Mouse (Mus musculus): ENCODE results near the gene Pla2g4b. TPM values are rescaled to one million over a fixed set of nuclear protein-coding genes. Genes with fewer than 3 reads are reported as not detected.

Pla2g4b gene
- polyA plus RNA-seq, 1 experiment from 2014 or later, result 2.6 TPM

GRCm38 (mm10) chr2:120049632-120050274 lies 16.5 kb downstream of the Pla2g4b start:
- peak; percentile 52 for DNase-seq
- WGBS, result 62% methylated on average over 10 of the region's 10 CpGs

GRCm38 (mm10) chr2:120051405-120051804 lies 18.2 kb downstream of the Pla2g4b start:
- 66% methylated on average over 6 of the region's 6 CpGs for WGBS
- Histone ChIP-seq H3K9ac (replicated peaks; ENCODE audit: low read length) (no peak overlapping the region), H3K27me3 (ENCODE audit: control insufficient read depth, insufficient read depth, low read length) (no peaks in the 10 kb centered on the region), H3K4me1 (ENCODE audit: control insufficient read depth, insufficient read depth, low read length) (no peaks in the 10 kb centered on the region), H3K4me2 (ENCODE audit: low read length) (no peak overlapping the region), H3K4me3 (replicated peaks; ENCODE audit: low read depth, low read length) (no peak overlapping the region), H3K27ac (replicated peaks; ENCODE audit: low read depth, low read length) (no peak overlapping the region), H3K9me3 (ENCODE audit: control insufficient read depth, low read length) (no peaks in the 10 kb centered on the region), H3K36me3 (ENCODE audit: control insufficient read depth, insufficient read depth, low read length) (no peaks in the 10 kb centered on the region)
- DNase-seq (no peak), ATAC-seq (ENCODE audit: low FRiP score, low TSS enrichment) (no peak)

More at GRCm38 (mm10) chr2:120049632-120050274, 16.5 kb downstream of the Pla2g4b start:
- Histone ChIP-seq H3K27ac (replicated peaks; ENCODE audit: low read depth, low read length) (no peak overlapping the region), H3K9ac (replicated peaks; ENCODE audit: low read length) (no peak overlapping the region), H3K4me3 (replicated peaks; ENCODE audit: low read depth, low read length) (no peak overlapping the region), H3K9me3 (ENCODE audit: control insufficient read depth, low read length) (no peaks in the 10 kb centered on the region), H3K36me3 (ENCODE audit: control insufficient read depth, insufficient read depth, low read length) (no peaks in the 10 kb centered on the region), H3K27me3 (ENCODE audit: control insufficient read depth, insufficient read depth, low read length) (no peaks in the 10 kb centered on the region), H3K4me1 (ENCODE audit: control insufficient read depth, insufficient read depth, low read length) (no peaks in the 10 kb centered on the region), H3K4me2 (ENCODE audit: low read length) (no peak overlapping the region)
- no peak for ATAC-seq (ENCODE audit: low FRiP score, low TSS enrichment)

GRCm38 (mm10) chr2:120054771-120055552 lies 21.7 kb downstream of the Pla2g4b start:
- Histone ChIP-seq H3K9me3 (ENCODE audit: control insufficient read depth, low read length) (no peaks in the 10 kb centered on the region), H3K4me3 (replicated peaks; ENCODE audit: low read depth, low read length) (no peak overlapping the region), H3K4me1 (ENCODE audit: control insufficient read depth, insufficient read depth, low read length) (no peaks in the 10 kb centered on the region), H3K4me2 (ENCODE audit: low read length) (no peak overlapping the region), H3K27me3 (ENCODE audit: control insufficient read depth, insufficient read depth, low read length) (no peaks in the 10 kb centered on the region), H3K36me3 (ENCODE audit: control insufficient read depth, insufficient read depth, low read length) (no peaks in the 10 kb centered on the region), H3K9ac (replicated peaks; ENCODE audit: low read length) (no peak overlapping the region), H3K27ac (replicated peaks; ENCODE audit: low read depth, low read length) (no peak overlapping the region)
- ATAC-seq (ENCODE audit: low FRiP score, low TSS enrichment) (no peak), DNase-seq (no peak)
- WGBS, result 90% methylated on average over 12 of the region's 12 CpGs

DNA sequence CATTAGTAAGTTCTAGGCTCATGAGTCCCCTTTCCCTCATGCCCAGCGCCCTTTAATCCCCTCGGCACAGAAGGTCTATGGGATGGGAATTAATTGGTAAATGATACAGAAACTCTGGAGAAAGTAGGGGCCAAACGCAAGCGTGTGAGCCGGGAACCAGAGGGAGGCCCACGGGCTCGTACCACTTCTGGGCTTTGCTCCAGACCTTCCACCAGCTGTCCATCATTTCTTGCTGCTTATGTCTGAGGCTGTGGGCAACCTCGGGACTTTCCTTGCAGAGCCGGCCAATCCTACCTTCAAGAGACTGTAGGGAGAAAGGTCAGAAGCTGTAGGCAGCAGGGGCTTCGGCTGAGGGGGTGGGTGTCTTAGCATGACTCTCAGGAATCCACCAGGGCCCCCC lies 22.7 kb downstream of the Pla2g4b start:
- ATAC-seq (ENCODE audit: low FRiP score, low TSS enrichment), result no peak
- 93% methylated on average over 10 of the region's 10 CpGs for WGBS
- no peaks in the 10 kb centered on the region for H3K36me3 ChIP-seq (ENCODE audit: control insufficient read depth, insufficient read depth, low read length)
- no peaks in the 10 kb centered on the region for H3K4me1 ChIP-seq (ENCODE audit: control insufficient read depth, insufficient read depth, low read length)
- H3K27ac ChIP-seq (replicated peaks; ENCODE audit: low read depth, low read length), result no peak overlapping the region
- no peak overlapping the region for H3K4me3 ChIP-seq (replicated peaks; ENCODE audit: low read depth, low read length)
- no peaks in the 10 kb centered on the region for H3K27me3 ChIP-seq (ENCODE audit: control insufficient read depth, insufficient read depth, low read length)
- H3K9me3 ChIP-seq (ENCODE audit: control insufficient read depth, low read length), result no peaks in the 10 kb centered on the region
- no peak overlapping the region for H3K4me2 ChIP-seq (ENCODE audit: low read length)
- H3K9ac ChIP-seq (replicated peaks; ENCODE audit: low read length), result no peak overlapping the region
- DNase-seq, result no peak

GRCm38 (mm10) chr2:120058818-120059217 lies 25.6 kb downstream of the Pla2g4b start:
- Histone ChIP-seq H3K9ac (replicated peaks; ENCODE audit: low read length) (no peak overlapping the region), H3K9me3 (ENCODE audit: control insufficient read depth, low read length) (no peaks in the 10 kb centered on the region), H3K36me3 (ENCODE audit: control insufficient read depth, insufficient read depth, low read length) (no peaks in the 10 kb centered on the region), H3K27me3 (ENCODE audit: control insufficient read depth, insufficient read depth, low read length) (no peaks in the 10 kb centered on the region), H3K4me2 (ENCODE audit: low read length) (no peak overlapping the region), H3K4me1 (ENCODE audit: control insufficient read depth, insufficient read depth, low read length) (no peaks in the 10 kb centered on the region), H3K27ac (replicated peaks; ENCODE audit: low read depth, low read length) (no peak overlapping the region), H3K4me3 (replicated peaks; ENCODE audit: low read depth, low read length) (no peak overlapping the region)
- ATAC-seq (ENCODE audit: low FRiP score, low TSS enrichment) (no peak), DNase-seq (no peak)
- WGBS, result 87% methylated on average over 4 of the region's 4 CpGs

DNA sequence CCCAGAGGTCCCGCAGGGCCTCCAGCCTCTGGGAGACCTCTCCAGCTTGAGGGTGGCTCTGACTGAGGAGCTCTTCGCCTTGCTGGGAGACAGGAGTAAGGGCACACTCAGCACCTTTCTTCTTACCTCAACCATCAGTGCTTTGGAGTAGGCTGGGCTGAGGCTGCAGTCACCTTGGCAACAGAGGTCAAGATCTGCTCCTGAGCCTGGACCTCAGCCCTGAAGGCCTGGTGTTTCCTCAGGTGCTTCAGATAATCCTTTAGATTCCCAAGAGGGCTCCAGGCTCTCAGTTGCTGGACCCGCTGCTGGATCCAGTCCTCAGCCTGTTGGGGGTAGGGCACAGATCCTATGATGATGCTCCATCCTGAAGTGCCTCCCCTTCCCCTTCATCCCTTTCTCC lies 26.2 kb downstream of the Pla2g4b start:
- no peak for ATAC-seq (ENCODE audit: low FRiP score, low TSS enrichment)
- no peak overlapping the region for H3K9ac ChIP-seq (replicated peaks; ENCODE audit: low read length)
- no peaks in the 10 kb centered on the region for H3K9me3 ChIP-seq (ENCODE audit: control insufficient read depth, low read length)
- no peaks in the 10 kb centered on the region for H3K4me1 ChIP-seq (ENCODE audit: control insufficient read depth, insufficient read depth, low read length)
- H3K27ac ChIP-seq (replicated peaks; ENCODE audit: low read depth, low read length), result no peak overlapping the region
- H3K4me3 ChIP-seq (replicated peaks; ENCODE audit: low read depth, low read length), result no peak overlapping the region
- WGBS, result 83% methylated on average over 3 of the region's 3 CpGs
- no peaks in the 10 kb centered on the region for H3K27me3 ChIP-seq (ENCODE audit: control insufficient read depth, insufficient read depth, low read length)
- no peak overlapping the region for H3K4me2 ChIP-seq (ENCODE audit: low read length)
- no peaks in the 10 kb centered on the region for H3K36me3 ChIP-seq (ENCODE audit: control insufficient read depth, insufficient read depth, low read length)
- no peak for DNase-seq

GRCm38 (mm10) chr2:120060190-120060589 lies 27.0 kb downstream of the Pla2g4b start:
- H3K27me3 ChIP-seq (ENCODE audit: control insufficient read depth, insufficient read depth, low read length), result no peaks in the 10 kb centered on the region
- ATAC-seq (ENCODE audit: low FRiP score, low TSS enrichment) (no peak), DNase-seq (no peak)
- no peak overlapping the region for H3K9ac ChIP-seq (replicated peaks; ENCODE audit: low read length)
- WGBS, result 72% methylated on average over 6 of the region's 6 CpGs
- H3K4me3 ChIP-seq (replicated peaks; ENCODE audit: low read depth, low read length), result no peak overlapping the region
- no peaks in the 10 kb centered on the region for H3K4me1 ChIP-seq (ENCODE audit: control insufficient read depth, insufficient read depth, low read length)
- no peaks in the 10 kb centered on the region for H3K36me3 ChIP-seq (ENCODE audit: control insufficient read depth, insufficient read depth, low read length)
- no peak overlapping the region for H3K27ac ChIP-seq (replicated peaks; ENCODE audit: low read depth, low read length)
- no peaks in the 10 kb centered on the region for H3K9me3 ChIP-seq (ENCODE audit: control insufficient read depth, low read length)
- no peak overlapping the region for H3K4me2 ChIP-seq (ENCODE audit: low read length)

DNA sequence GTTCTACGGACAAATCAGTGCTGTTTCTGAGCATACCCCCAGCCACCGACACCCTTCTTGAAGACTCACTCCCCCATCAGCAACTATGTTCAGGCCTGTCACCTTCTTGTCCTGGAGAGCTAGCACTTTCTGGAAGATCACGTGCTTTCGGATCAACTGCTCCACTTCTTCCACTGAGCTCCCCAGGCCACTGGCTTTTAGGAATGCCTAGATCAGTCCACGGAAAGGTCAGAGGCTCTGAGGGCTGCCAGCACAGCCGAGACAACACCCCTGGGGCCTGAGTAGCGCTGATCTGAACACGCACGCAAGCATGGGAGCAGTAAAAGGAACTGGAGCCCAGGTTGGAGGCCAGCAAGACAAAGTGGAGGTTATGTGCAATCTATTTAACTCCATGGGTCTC lies 27.4 kb downstream of the Pla2g4b start:
- Histone ChIP-seq H3K9me3 (ENCODE audit: control insufficient read depth, low read length) (no peaks in the 10 kb centered on the region), H3K4me3 (replicated peaks; ENCODE audit: low read depth, low read length) (no peak overlapping the region), H3K36me3 (ENCODE audit: control insufficient read depth, insufficient read depth, low read length) (no peaks in the 10 kb centered on the region), H3K27ac (replicated peaks; ENCODE audit: low read depth, low read length) (no peak overlapping the region), H3K4me1 (ENCODE audit: control insufficient read depth, insufficient read depth, low read length) (no peaks in the 10 kb centered on the region), H3K9ac (replicated peaks; ENCODE audit: low read length) (no peak overlapping the region), H3K27me3 (ENCODE audit: control insufficient read depth, insufficient read depth, low read length) (no peaks in the 10 kb centered on the region), H3K4me2 (ENCODE audit: low read length) (no peak overlapping the region)
- WGBS, result 78% methylated on average over 9 of the region's 9 CpGs
- DNase-seq (no peak), ATAC-seq (ENCODE audit: low FRiP score, low TSS enrichment) (no peak)

DNA sequence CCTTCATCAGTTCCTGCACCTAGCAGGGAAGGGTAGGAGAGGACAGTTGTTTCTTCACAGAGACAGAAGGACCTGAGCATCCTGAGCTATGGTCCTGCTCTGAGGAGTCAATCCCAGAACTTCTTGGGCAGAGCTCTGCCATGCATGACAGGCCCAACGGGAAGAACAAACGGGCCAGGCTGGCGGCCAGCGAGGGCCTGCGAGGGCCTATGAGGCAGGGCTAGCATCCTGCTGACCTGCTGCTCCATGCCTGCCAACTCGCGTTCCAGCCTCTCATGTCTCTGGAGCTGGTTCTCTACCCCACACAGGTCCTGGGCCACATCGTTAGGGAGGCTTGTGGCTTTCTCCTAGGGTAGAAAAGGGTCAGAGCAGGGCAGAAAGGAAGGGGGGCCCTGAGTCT lies 29.0 kb downstream of the Pla2g4b start:
- Histone ChIP-seq H3K4me1 (ENCODE audit: control insufficient read depth, insufficient read depth, low read length) (no peaks in the 10 kb centered on the region), H3K36me3 (ENCODE audit: control insufficient read depth, insufficient read depth, low read length) (no peaks in the 10 kb centered on the region), H3K27ac (replicated peaks; ENCODE audit: low read depth, low read length) (no peak overlapping the region), H3K27me3 (ENCODE audit: control insufficient read depth, insufficient read depth, low read length) (no peaks in the 10 kb centered on the region), H3K4me3 (replicated peaks; ENCODE audit: low read depth, low read length) (no peak overlapping the region), H3K9ac (replicated peaks; ENCODE audit: low read length) (no peak overlapping the region), H3K4me2 (ENCODE audit: low read length) (no peak overlapping the region), H3K9me3 (ENCODE audit: control insufficient read depth, low read length) (no peaks in the 10 kb centered on the region)
- DNase-seq (no peak), ATAC-seq (ENCODE audit: low FRiP score, low TSS enrichment) (no peak)
- 72% methylated on average over 8 of the region's 8 CpGs for WGBS
